Mouse (Mus musculus) myocyte (in vitro differentiated cells): Measurements from ENCODE around the gene Daxx. TPM values are rescaled to one million over a fixed set of nuclear protein-coding genes. Genes with fewer than 3 reads are reported as not detected.
"Not testable (repeated sequence)": the region's sequence is repeated elsewhere in the genome, so short reads cannot be mapped to it uniquely, and the experiment has no call there.

ENCODE experiments used
- H3K27me3 ChIP-seq: one replicate; pipeline ENCODE4 v1.6.1; 2011; ENCODE audit not compliant: control insufficient read depth, insufficient read depth, insufficient read length
- H3K36me3 ChIP-seq: one replicate; pipeline ENCODE4 v1.6.1; 2011; ENCODE audit not compliant: control insufficient read depth, insufficient read depth
- H3K4me2 ChIP-seq: one replicate; pipeline ENCODE4 v1.6.1; 2011; ENCODE audit warnings: low read depth, control low read depth
- H3K4me3 ChIP-seq: one replicate; pipeline ENCODE4 v1.5.1; 2011; ENCODE audit warnings: mild to moderate bottlenecking, control low read depth, moderate library complexity
- H3K79me2 ChIP-seq: one replicate; pipeline ENCODE4 v1.6.1; 2011; ENCODE audit not compliant: control insufficient read depth, insufficient read depth
- H3ac ChIP-seq: one replicate; pipeline ENCODE4 v1.6.1; 2011; ENCODE audit not compliant: control insufficient read depth, insufficient read length
- CEBPB ChIP-seq: IDR thresholded peaks from 2 replicates; pipeline ENCODE4 v1.6.1; 2011; ENCODE audit warnings: mild to moderate bottlenecking, moderate library complexity; ENCODE audit not compliant: poor library complexity, insufficient read depth, severe bottlenecking
- E2F4 ChIP-seq: IDR thresholded peaks from one replicate; pipeline ENCODE4 v1.6.1; 2011; ENCODE audit warnings: mild to moderate bottlenecking, control low read depth, moderate library complexity; ENCODE audit not compliant: insufficient read depth
- MAX ChIP-seq: IDR thresholded peaks from one replicate; pipeline ENCODE4 v1.6.1; 2011; ENCODE audit warnings: low read depth, mild to moderate bottlenecking, control low read depth
- MYOD1 ChIP-seq, 3 experiments: IDR thresholded peaks; one replicate each; pipeline ENCODE4 v1.6.1; 2011; ENCODE audit warnings: control low read depth in 2 of 3, low read depth in 2 of 3, mild to moderate bottlenecking in 2 of 3, moderate library complexity in 1 of 3; ENCODE audit not compliant: insufficient read length in 2 of 3, control insufficient read depth in 1 of 3
- MYOG ChIP-seq, 3 experiments: IDR thresholded peaks; one replicate each; pipeline ENCODE4 v1.6.1; 2011; ENCODE audit warnings: control low read depth in 2 of 3, low read depth in 2 of 3, mild to moderate bottlenecking in 2 of 3; ENCODE audit not compliant: insufficient read length in 2 of 3, control insufficient read depth in 1 of 3, insufficient read depth in 1 of 3
- POLR2A ChIP-seq: IDR thresholded peaks from one replicate; pipeline ENCODE4 v1.6.1; 2011; ENCODE audit warnings: low read depth, mild to moderate bottlenecking, control low read depth, moderate library complexity; ENCODE audit not compliant: insufficient read length
- POLR2AphosphoS2 ChIP-seq: IDR thresholded peaks from one replicate; pipeline ENCODE4 v1.6.1; 2011; ENCODE audit warnings: low read depth, control low read depth; ENCODE audit not compliant: insufficient read length
- REST ChIP-seq: IDR thresholded peaks from one replicate; pipeline ENCODE4 v1.6.1; 2011; ENCODE audit warnings: mild to moderate bottlenecking, control low read depth, moderate library complexity; ENCODE audit not compliant: insufficient read depth, insufficient read length
- SRF ChIP-seq: IDR thresholded peaks from one replicate; pipeline ENCODE4 v1.6.1; 2011; ENCODE audit warnings: low read depth; ENCODE audit not compliant: control insufficient read depth, insufficient read length
- TCF12 ChIP-seq: IDR thresholded peaks from one replicate; pipeline ENCODE4 v1.6.1; 2011; ENCODE audit warnings: mild to moderate bottlenecking, control low read depth; ENCODE audit not compliant: poor library complexity, insufficient read depth, severe bottlenecking
- TCF3 ChIP-seq: IDR thresholded peaks from one replicate; pipeline ENCODE4 v1.6.1; 2011; ENCODE audit warnings: low read depth, control low read depth; ENCODE audit not compliant: insufficient read length
- USF1 ChIP-seq: IDR thresholded peaks from one replicate; pipeline ENCODE4 v1.6.1; 2011; ENCODE audit warnings: low read depth, mild to moderate bottlenecking, control low read depth, moderate library complexity
- polyA plus RNA-seq: library from polyadenylated mRNA; unstranded; fragments of >200 nt; fragmentation: generic; extraction: Trizol; gene quantifications from one replicate; pipeline ENCODE4 v1.2.1, GENCODE M21; 2012; ENCODE audit warnings: missing spikeins

The Daxx gene
- polyA plus RNA-seq, 1 experiment: 16.9 TPM

GRCm38 (mm10) chr17:33889941-33890532 is 19.2 kb upstream of the Daxx start:
- peak; percentile 80 for TF ChIP-seq POLR2A
- not testable (repeated sequence) for H3K27me3 ChIP-seq, H3K36me3 ChIP-seq
- peak overlapping the region; percentile 44 for H3K4me3 ChIP-seq
- peak overlapping the region; percentile 52 for H3K4me2 ChIP-seq
- H3ac ChIP-seq: peak overlapping the region; percentile 48
- H3K79me2 ChIP-seq: peaks cover 27% of the 10 kb centered on the region

- Histone ChIP-seq H3K36me3 (no peaks in the 10 kb centered on the region), H3K79me2 (peaks cover 27% of the 10 kb centered on the region), H3K4me2 (peak within 1 kb of the TSS; percentile 70), H3K27me3 (no peaks in the 10 kb centered on the region), H3ac (peak within 1 kb of the TSS; percentile 48), H3K4me3 (peak within 1 kb of the TSS; percentile 44)
- TF ChIP-seq E2F4 (peak; percentile 90), POLR2A (peak; percentile 0), USF1 (no peak), MYOG (IDR thresholded peaks at IDR 0.05; ENCODE audit: control insufficient read depth in 1 of 3, insufficient read depth in 1 of 3, insufficient read length in 2 of 3, low read depth in 2 of 3) (peak in 1 of 3 experiments; percentile 41), TCF12 (no peak), CEBPB (peak; percentile 70), REST (no peak), MAX (no peak), SRF (no peak), MYOD1 (IDR thresholded peaks at IDR 0.05; ENCODE audit: control insufficient read depth in 1 of 3, insufficient read length in 2 of 3, low read depth in 2 of 3) (peak in 1 of 3 experiments; percentile 19), TCF3 (no peak), POLR2AphosphoS2 (peak; percentile 65)
These were observed 18.6 kb upstream of the Daxx start, which contains the start of gene Kifc1 for GRCm38 (mm10) chr17:33890533-33891059. Gene Kifc1 (minus strand): TSS chr17:33890661.

GRCm38 (mm10) chr17:33891357-33891756 is 17.9 kb upstream of the Daxx start:
- H3K79me2 ChIP-seq: peaks cover 27% of the 10 kb centered on the region
- H3K4me3 ChIP-seq: no peak overlapping the region
- no peak overlapping the region for H3K4me2 ChIP-seq
- no peaks in the 10 kb centered on the region for H3K36me3 ChIP-seq
- no peaks in the 10 kb centered on the region for H3K27me3 ChIP-seq
- H3ac ChIP-seq: no peak overlapping the region
- no peak for TF ChIP-seq TCF3

- H3K79me2 ChIP-seq: peaks cover 27% of the 10 kb centered on the region
- H3K4me2 ChIP-seq, H3K27me3 ChIP-seq, H3K36me3 ChIP-seq, H3K4me3 ChIP-seq, H3ac ChIP-seq: not testable (repeated sequence)
These were observed 17.3 kb upstream of the Daxx start for GRCm38 (mm10) chr17:33891892-33892291.

GRCm38 (mm10) chr17:33892429-33892828 is 16.8 kb upstream of the Daxx start:
- Histone ChIP-seq H3K79me2 (peaks cover 24% of the 10 kb centered on the region), H3K36me3 (no peaks in the 10 kb centered on the region), H3K4me3 (no peak overlapping the region), H3ac (no peak overlapping the region), H3K27me3 (no peaks in the 10 kb centered on the region), H3K4me2 (no peak overlapping the region)
- TF ChIP-seq MYOG (IDR thresholded peaks at IDR 0.05; ENCODE audit: control insufficient read depth in 1 of 3, insufficient read depth in 1 of 3, insufficient read length in 2 of 3, low read depth in 2 of 3) (no peak), USF1 (no peak), POLR2A (no peak), SRF (no peak)

GRCm38 (mm10) chr17:33893011-33893410 is 16.2 kb upstream of the Daxx start:
- H3K4me2 ChIP-seq, H3K4me3 ChIP-seq, H3K27me3 ChIP-seq, H3ac ChIP-seq, H3K36me3 ChIP-seq: not testable (repeated sequence)
- H3K79me2 ChIP-seq: peaks cover 18% of the 10 kb centered on the region
